Mouse (Mus musculus) lung, embryonic 15.5 days (tissue): ENCODE measurements around the gene Map3k10. TPM values are rescaled to one million over a fixed set of nuclear protein-coding genes. Genes with fewer than 3 reads are reported as not detected.

Experiments used
- ATAC-seq: fragments of 200-750 bp; cut with Nextera tagmentation; 2 replicates; pipeline ENCODE4 v1.8.0; 2017; ENCODE audit warnings: moderate number of reproducible peaks, borderline replicate concordance; ENCODE audit not compliant: low FRiP score, low TSS enrichment; ENCODE audit errors: extremely low read depth
- H3K27ac ChIP-seq: fragments of 300-500 bp; sonication (generic); 2 replicates; pipeline ENCODE4 v1.5.1; 2015; ENCODE audit warnings: moderate library complexity, mild to moderate bottlenecking, inconsistent platforms
- H3K27me3 ChIP-seq: fragments of 300-500 bp; sonication (generic); 2 replicates; pipeline ENCODE4 v1.6.1; 2015; ENCODE audit warnings: inconsistent platforms
- H3K36me3 ChIP-seq: fragments of 300-500 bp; sonication (generic); 2 replicates; pipeline ENCODE4 v1.6.1; 2015; ENCODE audit warnings: inconsistent platforms
- H3K4me1 ChIP-seq: fragments of 300-500 bp; sonication (generic); 2 replicates; pipeline ENCODE4 v1.6.1; 2015; ENCODE audit warnings: inconsistent platforms
- H3K4me2 ChIP-seq: fragments of 300-500 bp; sonication (generic); 2 replicates; pipeline ENCODE4 v1.6.1; 2015; ENCODE audit warnings: inconsistent platforms, mild to moderate bottlenecking, moderate library complexity
- H3K4me3 ChIP-seq: fragments of 300-500 bp; sonication (generic); 2 replicates; pipeline ENCODE4 v1.5.1; 2015; ENCODE audit warnings: mild to moderate bottlenecking, inconsistent platforms
- H3K9ac ChIP-seq: fragments of 300-500 bp; sonication (generic); 2 replicates; pipeline ENCODE4 v1.6.1; 2015; ENCODE audit warnings: inconsistent platforms
- H3K9me3 ChIP-seq: fragments of 300-500 bp; sonication (generic); 2 replicates; pipeline ENCODE4 v1.6.1; 2016; ENCODE audit warnings: inconsistent platforms
- WGBS: fragments of 180-500 bp; shearing (Covaris S2); methylation state at CpG from one replicate; pipeline ENCODE4 v1.1.7; 2015; 5-methylcytosine and 5-hydroxymethylcytosine counted together
- polyA plus RNA-seq: library from polyadenylated mRNA; unstranded; fragments of >200 nt; fragmentation: Nextera tagmentation; extraction: Ambion mirVana; gene quantifications from 2 replicates; pipeline ENCODE4 v1.2.1, GENCODE M21; 2015

Map3k10 gene
- polyA plus RNA-seq, 1 experiment from 2014 or later: 6.9 TPM

- WGBS: 38% methylated on average over 10 of the region's 10 CpGs
- no peak overlapping the region for H3K9ac ChIP-seq
- H3K36me3 ChIP-seq: peaks cover 17% of the 10 kb centered on the region
- H3K9me3 ChIP-seq: no peaks in the 10 kb centered on the region
- peaks cover 56% of the 10 kb centered on the region for H3K4me1 ChIP-seq
- ATAC-seq: no peak
- H3K27me3 ChIP-seq: no peaks in the 10 kb centered on the region
- no peak overlapping the region for H3K4me3 ChIP-seq
- H3K4me2 ChIP-seq: peak overlapping the region; percentile 8; the same call in 1 of the 2 replicates
- H3K27ac ChIP-seq: peak overlapping the region; percentile 80; the same call in 1 of the 2 replicates
Observed at GRCm38 (mm10) chr7:27606481-27607254, 67.7 kb downstream of the Map3k10 start.

Other genes with a start within 250 kb of the Map3k10 start
- gene Sptbn4, start 226.9 kb downstream of the Map3k10 start, polyA plus RNA-seq: 0.21 and 0.33 TPM in 2 replicates
- gene Blvrb, start 226.6 kb downstream of the Map3k10 start, polyA plus RNA-seq: 58.8 and 68.5 TPM in 2 replicates
- gene Sertad3, start 200.8 kb downstream of the Map3k10 start, polyA plus RNA-seq: 28.6 and 31.1 TPM in 2 replicates
- 48.5 and 49.6 TPM in 2 replicates for gene Sertad1, start 187.7 kb downstream of the Map3k10 start, polyA plus RNA-seq
- gene Prx, start 175.3 kb downstream of the Map3k10 start, polyA plus RNA-seq: 7.2 and 8.7 TPM in 2 replicates
- gene Hipk4, start 151.3 kb downstream of the Map3k10 start, polyA plus RNA-seq: 0.87 and 0.92 TPM in 2 replicates
- 74.8 and 78.3 TPM in 2 replicates for gene Pld3, start 121.4 kb downstream of the Map3k10 start, polyA plus RNA-seq
- 24.0 and 24.8 TPM in 2 replicates for gene 2310022A10Rik, start 121.4 kb downstream of the Map3k10 start, polyA plus RNA-seq
- gene Akt2, start 83.0 kb downstream of the Map3k10 start, polyA plus RNA-seq: 89.6 and 98.5 TPM in 2 replicates
- 0.09 and 0.60 TPM in 2 replicates for gene Ttc9b, start 20.7 kb downstream of the Map3k10 start, polyA plus RNA-seq
- gene Zfp607b, start 14.7 kb upstream of the Map3k10 start, polyA plus RNA-seq: 4.0 and 4.3 TPM in 2 replicates
- 33.8 and 38.9 TPM in 2 replicates for gene Zfp60, start 56.8 kb upstream of the Map3k10 start, polyA plus RNA-seq
- 1.9 and 2.5 TPM in 2 replicates for gene Zfp626, start 132.6 kb upstream of the Map3k10 start, polyA plus RNA-seq
- gene Zfp59, start 164.0 kb upstream of the Map3k10 start, polyA plus RNA-seq: 8.4 and 8.5 TPM in 2 replicates
- 3.6 and 4.3 TPM in 2 replicates for gene Zfp607a, start 182.9 kb upstream of the Map3k10 start, polyA plus RNA-seq